Comparison of ENCODE assay signal across 14 mouse cellular contexts in the genomic region with DNA sequence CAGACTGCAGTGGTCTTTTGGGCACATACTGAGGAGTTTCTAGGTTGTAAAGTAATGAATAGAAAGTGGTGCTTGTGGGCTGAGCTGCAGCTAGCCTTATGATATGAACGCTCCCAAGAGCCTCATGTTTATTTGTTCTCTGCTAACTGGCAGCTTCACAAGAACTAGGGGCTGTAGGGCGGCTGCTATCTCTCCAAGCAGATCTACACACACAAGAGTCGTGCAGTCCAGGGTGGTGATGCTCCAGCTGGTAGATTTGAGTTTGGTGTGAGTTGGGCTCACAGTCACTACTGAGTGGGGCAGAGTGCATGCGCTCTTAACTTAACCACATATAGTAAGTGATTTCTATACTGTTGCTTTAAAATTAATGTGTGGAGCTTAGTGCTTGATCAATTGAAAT.
"Had no signal": no experiment of that assay in that cellular context is flagged by ENCODE, and none has a peak within 500 bp of the region (broad histone marks: within the 10 kb centered on the region; RNA-seq: fewer than 3 reads in every experiment).

No protein-coding gene starts in this region.

- H3K9ac ChIP-seq: lung, embryonic 14.5 days; midbrain, embryonic 13.5 days; midbrain, embryonic 15.5 days; neural tube, embryonic 12.5 days; stomach, embryonic 15.5 days had no signal

- H3K4me3 ChIP-seq: midbrain, embryonic 13.5 days; midbrain, embryonic 15.5 days; neural tube, embryonic 12.5 days; stomach, embryonic 15.5 days had no signal

- H3K4me2 ChIP-seq: lung, embryonic 14.5 days; midbrain, embryonic 11.5 days; midbrain, embryonic 13.5 days; midbrain, embryonic 15.5 days; neural tube, embryonic 12.5 days; stomach, embryonic 15.5 days had no signal

- H3K27ac ChIP-seq: midbrain, embryonic 13.5 days; midbrain, embryonic 15.5 days; neural tube, embryonic 12.5 days; stomach, embryonic 15.5 days; stomach, postnatal 0 days had no signal

- DNase-seq: lung, adult 18-20 months; lung, embryonic 14.5 days; lung, postnatal 10 days; lung, postnatal 4 days; right cerebral cortex, postnatal 14 days; thymus, adult 2 months; thymus, postnatal 25 days; thymus, postnatal 4 days had no signal

- H3K27me3 ChIP-seq: midbrain, embryonic 13.5 days; midbrain, embryonic 15.5 days; neural tube, embryonic 12.5 days; stomach, embryonic 15.5 days had no signal

- H3K4me1 ChIP-seq: neural tube, embryonic 12.5 days; stomach, embryonic 15.5 days had no signal

- H3K36me3 ChIP-seq: midbrain, embryonic 15.5 days had no signal

- H3K9me3 ChIP-seq: midbrain, embryonic 13.5 days; midbrain, embryonic 15.5 days; neural tube, embryonic 12.5 days; stomach, embryonic 15.5 days had no signal

- ATAC-seq: midbrain, embryonic 13.5 days; midbrain, embryonic 15.5 days had no signal
